Mouse (Mus musculus) heart, embryonic 15.5 days (tissue): Measurements from ENCODE around the gene Etv6. TPM values are rescaled to one million over a fixed set of nuclear protein-coding genes. Genes with fewer than 3 reads are reported as not detected.

Experiments used
- ATAC-seq: fragments of 200-750 bp; cut with Nextera tagmentation; replicated peaks from 2 replicates; pipeline ENCODE4 v1.8.0; 2017; ENCODE audit warnings: low read depth, moderate TSS enrichment; ENCODE audit not compliant: insufficient number of reproducible peaks, insufficient read depth, low FRiP score
- H3K27ac ChIP-seq: fragments of 300-500 bp; sonication (generic); 2 replicates; pipeline ENCODE4 v1.5.1; 2015; ENCODE audit warnings: mild to moderate bottlenecking, inconsistent platforms
- H3K27me3 ChIP-seq: fragments of 300-500 bp; sonication (generic); 2 replicates; pipeline ENCODE4 v1.6.1; 2015; ENCODE audit warnings: inconsistent platforms
- H3K36me3 ChIP-seq: fragments of 300-500 bp; sonication (generic); 2 replicates; pipeline ENCODE4 v1.6.1; 2015; ENCODE audit warnings: mild to moderate bottlenecking, inconsistent platforms
- H3K4me1 ChIP-seq: fragments of 300-500 bp; sonication (generic); replicated peaks from 2 replicates; pipeline ENCODE4 v1.6.1; 2015; ENCODE audit warnings: inconsistent platforms
- H3K4me2 ChIP-seq: fragments of 300-500 bp; sonication (generic); 2 replicates; pipeline ENCODE4 v1.6.1; 2015; ENCODE audit warnings: inconsistent platforms, mild to moderate bottlenecking, moderate library complexity
- H3K4me3 ChIP-seq: fragments of 300-500 bp; sonication (generic); 2 replicates; pipeline ENCODE4 v1.5.1; 2015; ENCODE audit warnings: mild to moderate bottlenecking, inconsistent platforms
- H3K9ac ChIP-seq: fragments of 300-500 bp; sonication (generic); 2 replicates; pipeline ENCODE4 v1.6.1; 2015; ENCODE audit warnings: mild to moderate bottlenecking, inconsistent platforms
- H3K9me3 ChIP-seq: fragments of 300-500 bp; sonication (generic); replicated peaks from 2 replicates; pipeline ENCODE4 v1.6.1; 2016; ENCODE audit warnings: inconsistent platforms
- WGBS: fragments of 180-500 bp; shearing (Covaris S2); methylation state at CpG from one replicate; pipeline ENCODE4 v1.1.7; 2015; ENCODE audit warnings: mixed read lengths; 5-methylcytosine and 5-hydroxymethylcytosine counted together
- polyA plus RNA-seq: library from polyadenylated mRNA; unstranded; fragments of >200 nt; fragmentation: Nextera tagmentation; extraction: Ambion mirVana; gene quantifications from 2 replicates; pipeline ENCODE4 v1.2.1, GENCODE M21; 2015

Etv6 gene
- polyA plus RNA-seq, 1 experiment from 2014 or later, result 9.9 TPM

- no peak overlapping the region for H3K4me2 ChIP-seq
- no peak overlapping the region for H3K9ac ChIP-seq
- H3K27ac ChIP-seq, result peak overlapping the region; percentile 66
- H3K36me3 ChIP-seq, result peaks cover 17% of the 10 kb centered on the region; the same call in 1 of the 2 replicates
- 69% methylated on average over 4 of the region's 4 CpGs for WGBS
- no peaks in the 10 kb centered on the region for H3K27me3 ChIP-seq
- H3K4me1 ChIP-seq, result peaks cover 29% of the 10 kb centered on the region
- no peak overlapping the region for H3K4me3 ChIP-seq
- no peak for ATAC-seq
- H3K9me3 ChIP-seq, result no peaks in the 10 kb centered on the region
Observed at GRCm38 (mm10) chr6:134243546-134243945, 208.0 kb downstream of the Etv6 start.

- no peak for ATAC-seq
- no peaks in the 10 kb centered on the region for H3K9me3 ChIP-seq
- no peak overlapping the region for H3K4me3 ChIP-seq
- H3K27ac ChIP-seq, result no peak overlapping the region
- no peaks in the 10 kb centered on the region for H3K27me3 ChIP-seq
- 96% methylated on average over 4 of the region's 4 CpGs for WGBS
- no peak overlapping the region for H3K4me2 ChIP-seq
- peaks cover 22% of the 10 kb centered on the region; the same call in 1 of the 2 replicates for H3K36me3 ChIP-seq
- H3K9ac ChIP-seq, result no peak overlapping the region
- peaks cover 25% of the 10 kb centered on the region for H3K4me1 ChIP-seq
Observed at GRCm38 (mm10) chr6:134244071-134244470, 208.6 kb downstream of the Etv6 start.

GRCm38 (mm10) chr6:134246109-134246508, 210.6 kb downstream of the Etv6 start:
- H3K9ac ChIP-seq, result no peak overlapping the region
- no peak overlapping the region for H3K4me2 ChIP-seq
- H3K36me3 ChIP-seq, result peaks cover 14% of the 10 kb centered on the region; the same call in 1 of the 2 replicates
- no peaks in the 10 kb centered on the region for H3K9me3 ChIP-seq
- peak overlapping the region; percentile 12 for H3K27ac ChIP-seq
- ATAC-seq, result no peak
- H3K27me3 ChIP-seq, result no peaks in the 10 kb centered on the region
- 19% methylated on average over 2 of the region's 2 CpGs for WGBS
- no peak overlapping the region for H3K4me3 ChIP-seq
- H3K4me1 ChIP-seq, result peaks cover 25% of the 10 kb centered on the region

GRCm38 (mm10) chr6:134247324-134247723, 211.8 kb downstream of the Etv6 start:
- H3K27ac ChIP-seq, result no peak overlapping the region
- no peaks in the 10 kb centered on the region for H3K27me3 ChIP-seq
- H3K4me1 ChIP-seq, result peaks cover 25% of the 10 kb centered on the region
- H3K4me3 ChIP-seq, result no peak overlapping the region
- peaks cover 12% of the 10 kb centered on the region; the same call in 1 of the 2 replicates for H3K36me3 ChIP-seq
- no peak overlapping the region for H3K9ac ChIP-seq
- WGBS, result 82% methylated on average over 9 of the region's 9 CpGs
- H3K4me2 ChIP-seq, result no peak overlapping the region
- no peak for ATAC-seq
- H3K9me3 ChIP-seq, result no peaks in the 10 kb centered on the region

- no peak overlapping the region for H3K9ac ChIP-seq
- H3K9me3 ChIP-seq, result no peaks in the 10 kb centered on the region
- no peak overlapping the region for H3K4me2 ChIP-seq
- H3K4me1 ChIP-seq, result peaks cover 14% of the 10 kb centered on the region
- no peak overlapping the region for H3K4me3 ChIP-seq
- 89% methylated on average over 19 of the region's 19 CpGs for WGBS
- peaks cover 12% of the 10 kb centered on the region; the same call in 1 of the 2 replicates for H3K36me3 ChIP-seq
- no peak overlapping the region for H3K27ac ChIP-seq
- H3K27me3 ChIP-seq, result no peaks in the 10 kb centered on the region
- no peak for ATAC-seq
Observed at GRCm38 (mm10) chr6:134248720-134249119, 213.2 kb downstream of the Etv6 start.

GRCm38 (mm10) chr6:134250764-134251163, 215.3 kb downstream of the Etv6 start:
- no peaks in the 10 kb centered on the region for H3K9me3 ChIP-seq
- WGBS, result 67% methylated on average over 5 of the region's 5 CpGs
- no peak overlapping the region for H3K27ac ChIP-seq
- no peak overlapping the region for H3K4me2 ChIP-seq
- no peaks in the 10 kb centered on the region for H3K27me3 ChIP-seq
- H3K4me1 ChIP-seq, result peaks cover 16% of the 10 kb centered on the region
- peaks cover 12% of the 10 kb centered on the region; the same call in 1 of the 2 replicates for H3K36me3 ChIP-seq
- H3K9ac ChIP-seq, result no peak overlapping the region
- H3K4me3 ChIP-seq, result no peak overlapping the region
- no peak for ATAC-seq

GRCm38 (mm10) chr6:134251364-134251763, 215.9 kb downstream of the Etv6 start:
- H3K4me3 ChIP-seq, result no peak overlapping the region

GRCm38 (mm10) chr6:134252081-134252755, 216.7 kb downstream of the Etv6 start:
- Histone ChIP-seq H3K4me3 (no peak overlapping the region), H3K27ac (no peak overlapping the region), H3K9ac (no peak overlapping the region), H3K27me3 (no peaks in the 10 kb centered on the region), H3K9me3 (no peaks in the 10 kb centered on the region), H3K4me1 (peaks cover 21% of the 10 kb centered on the region), H3K4me2 (no peak overlapping the region), H3K36me3 (peaks cover 12% of the 10 kb centered on the region; the same call in 1 of the 2 replicates)
- 88% methylated on average over 8 of the region's 8 CpGs for WGBS
- ATAC-seq, result no peak

More at GRCm38 (mm10) chr6:134251364-134251763, 215.9 kb downstream of the Etv6 start:
- Histone ChIP-seq H3K36me3 (peaks cover 12% of the 10 kb centered on the region; the same call in 1 of the 2 replicates), H3K9me3 (no peaks in the 10 kb centered on the region), H3K27me3 (no peaks in the 10 kb centered on the region), H3K4me1 (peaks cover 17% of the 10 kb centered on the region), H3K9ac (no peak overlapping the region), H3K4me2 (no peak overlapping the region), H3K27ac (no peak overlapping the region)
- 87% methylated on average over 8 of the region's 8 CpGs for WGBS
- no peak for ATAC-seq

GRCm38 (mm10) chr6:134256369-134256768, 220.9 kb downstream of the Etv6 start:
- Histone ChIP-seq H3K9me3 (no peaks in the 10 kb centered on the region), H3K9ac (no peak overlapping the region), H3K27me3 (no peaks in the 10 kb centered on the region), H3K36me3 (peaks cover 7% of the 10 kb centered on the region; the same call in 1 of the 2 replicates), H3K27ac (peak overlapping the region; percentile 48), H3K4me3 (no peak overlapping the region), H3K4me1 (peaks cover 19% of the 10 kb centered on the region), H3K4me2 (no peak overlapping the region)
- no peak for ATAC-seq
- WGBS, result 38% methylated on average over 3 of the region's 3 CpGs

- WGBS, result 93% methylated on average over 8 of the region's 8 CpGs
- no peak overlapping the region for H3K27ac ChIP-seq
- H3K27me3 ChIP-seq, result no peaks in the 10 kb centered on the region
- no peaks in the 10 kb centered on the region for H3K9me3 ChIP-seq
- H3K4me1 ChIP-seq, result peaks cover 29% of the 10 kb centered on the region
- no peak for ATAC-seq
- no peak overlapping the region for H3K4me2 ChIP-seq
- no peak overlapping the region for H3K9ac ChIP-seq
- no peak overlapping the region for H3K4me3 ChIP-seq
- peaks cover 29% of the 10 kb centered on the region for H3K36me3 ChIP-seq
Observed at GRCm38 (mm10) chr6:134259913-134260312, 224.4 kb downstream of the Etv6 start.

- no peak overlapping the region for H3K4me2 ChIP-seq
- no peak for ATAC-seq
- H3K4me1 ChIP-seq, result peaks cover 11% of the 10 kb centered on the region
- peak overlapping the region; percentile 65 for H3K27ac ChIP-seq
- no peaks in the 10 kb centered on the region for H3K27me3 ChIP-seq
- H3K36me3 ChIP-seq, result peaks cover 48% of the 10 kb centered on the region
- no peaks in the 10 kb centered on the region for H3K9me3 ChIP-seq
- H3K9ac ChIP-seq, result no peak overlapping the region
- H3K4me3 ChIP-seq, result no peak overlapping the region
- 68% methylated on average over 3 of the region's 3 CpGs for WGBS
Observed at GRCm38 (mm10) chr6:134261904-134262303, 226.4 kb downstream of the Etv6 start.

GRCm38 (mm10) chr6:134262383-134262782, 226.9 kb downstream of the Etv6 start:
- H3K4me1 ChIP-seq, result peaks cover 10% of the 10 kb centered on the region
- no peaks in the 10 kb centered on the region for H3K9me3 ChIP-seq
- 74% methylated on average over 4 of the region's 4 CpGs for WGBS
- H3K4me3 ChIP-seq, result no peak overlapping the region
- peaks cover 52% of the 10 kb centered on the region for H3K36me3 ChIP-seq
- H3K9ac ChIP-seq, result no peak overlapping the region
- ATAC-seq, result no peak
- no peak overlapping the region for H3K4me2 ChIP-seq
- H3K27ac ChIP-seq, result peak overlapping the region; percentile 65
- no peaks in the 10 kb centered on the region for H3K27me3 ChIP-seq
